Mouse (Mus musculus) frontal cortex, adult 2 months (tissue): ENCODE measurements around the gene Tfdp2. TPM values are rescaled to one million over a fixed set of nuclear protein-coding genes. Genes with fewer than 3 reads are reported as not detected.
"Not testable (repeated sequence)": the region's sequence is repeated elsewhere in the genome, so short reads cannot be mapped to it uniquely, and the experiment has no call there.

ENCODE experiments used
- DNase-seq, 2 experiments: peaks; one replicate each; pipeline ENCODE4 v3.0.0; 2022; ENCODE audit warnings: low spot score in 1 of 2; ENCODE audit errors: extremely low spot score in 1 of 2
- polyA plus RNA-seq: library from polyadenylated mRNA; depleted of rRNA; stranded (reverse); fragments of >200 nt; gene quantifications from 2 replicates; pipeline ENCODE4 v1.2.3, GENCODE M21; 2012

Tfdp2 gene
- polyA plus RNA-seq, 1 experiment, result 15.9 TPM

- no peak for DNase-seq
Observed at GRCm38 (mm10) chr9:96292144-96292543, 96.1 kb downstream of the Tfdp2 start.

- DNase-seq, result peak in 1 of 2 experiments; percentile 13
Observed at GRCm38 (mm10) chr9:96299324-96300008, 103.4 kb downstream of the Tfdp2 start.

GRCm38 (mm10) chr9:96308816-96309215, 112.7 kb downstream of the Tfdp2 start:
- DNase-seq, result no peak

- no peak for DNase-seq
Observed at GRCm38 (mm10) chr9:96312074-96312473, 116.0 kb downstream of the Tfdp2 start.

- no peak for DNase-seq
Observed at GRCm38 (mm10) chr9:96319333-96319732, 123.3 kb downstream of the Tfdp2 start.

- DNase-seq, result peak in 1 of 2 experiments; percentile 28
Observed at GRCm38 (mm10) chr9:96320551-96320980, 124.5 kb downstream of the Tfdp2 start.

GRCm38 (mm10) chr9:96322411-96323152, 126.5 kb downstream of the Tfdp2 start:
- DNase-seq, result no peak

GRCm38 (mm10) chr9:96324502-96324901, 128.4 kb downstream of the Tfdp2 start:
- no peak for DNase-seq

GRCm38 (mm10) chr9:96326496-96326923, 130.4 kb downstream of the Tfdp2 start:
- DNase-seq, result peak in 1 of 2 experiments; percentile 11

- DNase-seq, result no peak
Observed at GRCm38 (mm10) chr9:96328226-96328625, 132.2 kb downstream of the Tfdp2 start.

GRCm38 (mm10) chr9:96331146-96331545, 135.1 kb downstream of the Tfdp2 start:
- no peak for DNase-seq

GRCm38 (mm10) chr9:96345750-96346149, 149.7 kb downstream of the Tfdp2 start:
- DNase-seq, result no peak

GRCm38 (mm10) chr9:96348885-96349284, 152.8 kb downstream of the Tfdp2 start:
- DNase-seq, result no peak

- DNase-seq, result peak in 1 of 2 experiments; percentile 80
Observed at GRCm38 (mm10) chr9:96350010-96350409, 153.9 kb downstream of the Tfdp2 start.

GRCm38 (mm10) chr9:96350476-96350875, 154.4 kb downstream of the Tfdp2 start:
- no peak for DNase-seq

GRCm38 (mm10) chr9:96351771-96352170, 155.7 kb downstream of the Tfdp2 start:
- not testable (repeated sequence) for DNase-seq

GRCm38 (mm10) chr9:96353121-96353769, 157.2 kb downstream of the Tfdp2 start:
- DNase-seq, result no peak

GRCm38 (mm10) chr9:96353799-96354198, 157.7 kb downstream of the Tfdp2 start:
- no peak for DNase-seq

- DNase-seq, result no peak
Observed at GRCm38 (mm10) chr9:96360056-96360455, 164.0 kb downstream of the Tfdp2 start.

- peak; percentile 28 to 62 for DNase-seq
Observed at GRCm38 (mm10) chr9:96363581-96364140, 167.6 kb downstream of the Tfdp2 start.
